Comparison of ENCODE assay signal across 1 mouse cellular context in genomic region chr11:16508052-16508654, GRCm38 (mm10).
TF ChIP-seq lines count a peak whose summit lies in the region.

TSS of gene Sec61g (minus strand) at chr11:16508484.

TF ChIP-seq in CH12.LX, 34 proteins besides CTCF, POLR2A, EP300 and RAD21 (continued from another document):
- TF ChIP-seq PAX5 (IDR thresholded peaks at IDR 0.05; ENCODE audit: low read length) (no peak), SMC3 (IDR thresholded peaks at IDR 0.05; ENCODE audit: low read depth, low read length) (no peak)
